Mouse (Mus musculus): ENCODE results near the gene Galntl6.

Galntl6 gene

DNA sequence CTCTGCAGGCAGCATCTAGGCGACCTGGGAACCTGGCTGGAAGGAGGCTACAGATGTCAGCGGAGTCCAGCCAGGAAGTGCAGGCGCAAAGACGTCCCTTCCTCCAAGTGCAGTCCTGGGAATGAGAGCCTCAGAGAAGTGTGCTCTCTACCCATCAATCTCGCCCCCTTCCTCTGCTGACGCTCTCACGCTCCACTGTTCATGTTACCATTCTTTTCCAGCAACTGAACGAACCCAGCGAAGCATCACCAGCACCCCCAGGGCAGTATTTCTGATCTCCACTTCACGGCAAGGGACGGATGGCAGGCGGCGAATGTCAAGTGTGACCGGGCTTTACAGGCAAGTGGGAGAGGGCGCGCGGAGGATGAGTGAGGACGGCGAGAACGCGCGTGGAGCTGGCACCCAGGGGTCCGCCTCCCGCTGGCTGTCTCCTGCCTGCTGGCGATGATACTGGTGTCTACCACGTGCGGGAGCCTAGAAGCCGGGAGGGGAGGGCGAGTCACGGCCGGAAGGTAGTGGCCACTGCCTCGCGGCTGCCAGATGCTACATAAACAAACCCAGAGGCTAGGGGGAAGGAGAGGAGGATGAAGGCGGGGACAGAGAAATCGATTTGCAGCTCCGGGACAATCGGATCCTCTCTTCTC lies at the start of gene Galntl6:
Gene Galntl6 (minus strand): TSS at position 445 of the 644 bp plus-strand sequence.
- in situ Hi-C loops (cut with MboI) = no loop called here

GRCm38 (mm10) chr8:58957195-58957739 lies 44.8 kb upstream of the Galntl6 start:
- in situ Hi-C loops (cut with MboI) = no loop called here

DNA sequence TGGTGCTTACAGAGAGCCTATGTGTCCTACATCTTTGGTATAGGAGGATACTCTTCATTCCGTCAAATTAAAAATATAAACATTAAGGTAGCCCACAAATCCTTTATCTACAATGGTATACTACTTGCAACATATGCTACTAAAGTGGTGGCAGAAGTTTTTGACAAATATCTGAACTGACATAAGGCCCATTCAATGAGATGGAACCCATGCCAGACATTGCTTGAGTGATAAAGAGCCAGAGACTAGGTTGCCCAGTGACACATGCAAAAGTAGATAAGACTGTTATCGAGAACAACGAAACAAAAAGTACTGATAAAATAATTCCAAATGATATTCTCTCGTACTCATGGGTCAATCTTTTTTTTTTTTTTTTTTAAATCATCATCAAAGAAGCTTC lies 31.3 kb upstream of the Galntl6 start:
- in situ Hi-C loops (cut with MboI) = no loop called here

DNA sequence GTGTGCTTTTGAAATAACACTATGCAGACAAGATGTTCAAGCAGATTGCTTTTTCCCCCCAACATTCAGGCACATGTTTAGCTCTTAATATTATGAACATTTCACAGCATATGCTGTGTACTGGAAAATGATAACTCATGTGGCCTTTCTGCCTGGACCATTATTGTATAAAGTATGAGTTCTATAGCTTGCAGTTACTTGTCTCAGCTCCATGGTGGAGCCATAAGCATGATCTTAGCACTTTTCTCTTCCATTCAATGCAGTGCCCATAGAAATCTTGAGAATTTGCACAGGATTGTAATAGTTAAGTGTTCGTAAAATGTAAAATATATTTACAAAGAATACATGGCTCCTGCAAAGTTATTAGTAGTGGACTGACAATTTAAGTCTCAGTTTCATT lies 18.6 kb upstream of the Galntl6 start:
- in situ Hi-C loops (cut with MboI) = no loop called here

DNA sequence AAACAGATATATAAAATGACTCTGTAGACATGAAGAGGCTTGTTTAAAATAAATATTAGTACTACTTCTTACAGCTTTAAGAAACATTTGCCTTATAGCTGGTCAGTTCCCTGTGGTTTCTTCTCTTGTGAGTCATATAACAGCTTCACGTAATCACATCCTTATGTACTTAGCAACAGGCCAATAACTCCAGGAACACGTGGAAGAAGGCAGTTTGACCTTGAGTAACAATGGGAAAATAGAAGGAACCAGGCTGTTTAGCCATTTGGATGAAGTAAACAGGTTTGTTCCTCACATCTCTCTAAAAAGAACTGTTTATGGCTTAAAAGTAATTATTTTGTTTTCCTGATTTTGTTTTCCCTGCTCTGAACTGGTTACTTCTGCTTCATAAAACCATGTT lies 2.7 kb upstream of the Galntl6 start:
- in situ Hi-C loops (cut with MboI) = no loop called here

- in situ Hi-C loops (cut with MboI) = no loop called here
Observed at GRCm38 (mm10) chr8:58913640-58913968, 1.2 kb upstream of the Galntl6 start.

DNA sequence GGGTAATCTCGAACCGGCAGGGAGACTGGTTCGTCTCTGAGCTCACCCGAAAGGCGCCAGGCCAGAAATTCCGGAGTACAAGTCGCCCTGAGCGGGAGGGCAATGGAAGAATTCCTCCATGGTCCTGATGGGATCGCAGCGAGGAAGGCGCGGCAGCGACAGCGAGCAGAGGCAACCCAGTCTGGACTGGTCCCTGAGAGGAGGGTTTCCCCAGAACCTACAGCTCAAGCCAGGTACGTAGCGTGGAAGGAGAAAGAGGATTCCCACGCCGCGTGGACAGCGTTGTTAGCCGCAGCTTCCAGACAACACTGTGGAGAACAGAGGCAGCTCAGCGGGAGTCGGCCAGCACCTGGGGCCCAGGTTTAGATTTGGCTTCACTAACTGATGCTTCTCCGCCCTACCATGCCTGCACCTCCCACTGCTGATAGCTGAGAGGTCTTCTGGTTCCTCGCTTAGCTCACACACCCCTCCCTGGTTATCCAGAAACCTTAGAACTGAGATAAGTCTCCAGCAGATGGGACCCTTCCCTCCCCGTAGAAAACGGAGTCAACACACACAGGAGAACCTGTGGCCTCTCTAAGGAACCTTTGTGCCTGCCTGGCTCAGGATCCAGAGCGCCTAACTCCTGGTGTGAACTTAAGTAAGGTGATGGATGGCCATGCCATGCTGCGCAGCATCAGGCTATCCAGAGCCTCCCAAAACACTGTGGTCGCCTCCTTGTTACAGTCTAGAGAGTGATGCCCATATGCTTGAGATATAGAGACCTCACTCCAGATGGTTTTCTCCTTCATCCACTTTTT lies 600 bp upstream of the Galntl6 start:
- in situ Hi-C loops (cut with MboI) = no loop called here

- in situ Hi-C loops (cut with MboI) = no loop called here
Observed at GRCm38 (mm10) chr8:58911677-58912076, 763 bp downstream of the Galntl6 start, which contains the start of gene BC030500. BC030500 (plus strand) TSS chr8:58911755.

DNA sequence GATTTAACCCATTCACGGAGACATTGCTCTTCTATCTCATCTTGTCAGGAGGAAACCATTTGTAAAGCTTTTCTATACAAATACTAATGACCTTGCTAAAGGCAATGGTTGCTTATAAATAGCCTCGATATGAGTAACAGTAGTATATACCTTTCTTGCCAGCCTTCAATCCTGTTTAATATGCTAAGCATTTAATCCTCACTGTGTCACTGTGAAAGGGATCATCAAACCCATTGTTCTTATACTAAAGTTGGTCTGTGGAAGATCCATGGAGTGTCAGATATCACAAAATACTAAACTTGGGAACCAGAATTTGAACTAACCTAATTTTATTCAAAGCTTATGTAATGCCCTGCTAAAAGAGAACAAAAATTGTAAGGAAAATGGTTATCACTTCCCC lies 8.0 kb downstream of the Galntl6 start:
- in situ Hi-C loops (cut with MboI) = no loop called here

DNA sequence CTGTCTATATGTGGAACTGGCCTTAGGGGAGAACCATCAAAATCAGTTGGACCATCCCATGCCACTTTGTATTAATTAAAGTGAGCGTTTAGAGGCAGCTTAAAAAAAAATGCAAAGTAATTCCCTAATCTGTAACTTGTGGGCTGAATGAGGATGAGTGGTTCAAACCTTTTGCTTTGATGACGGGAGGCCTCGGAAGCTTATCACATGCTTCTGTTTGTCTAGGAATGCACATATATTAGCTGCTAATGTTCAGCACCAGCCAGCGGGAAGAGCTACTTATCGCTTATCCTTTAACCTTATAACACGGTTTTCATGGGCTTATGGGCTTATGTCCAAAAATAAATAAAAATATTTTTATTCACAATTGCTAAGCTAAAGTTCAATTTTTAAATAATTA lies 16.5 kb downstream of the Galntl6 start:
- in situ Hi-C loops (cut with MboI) = no loop called here

DNA sequence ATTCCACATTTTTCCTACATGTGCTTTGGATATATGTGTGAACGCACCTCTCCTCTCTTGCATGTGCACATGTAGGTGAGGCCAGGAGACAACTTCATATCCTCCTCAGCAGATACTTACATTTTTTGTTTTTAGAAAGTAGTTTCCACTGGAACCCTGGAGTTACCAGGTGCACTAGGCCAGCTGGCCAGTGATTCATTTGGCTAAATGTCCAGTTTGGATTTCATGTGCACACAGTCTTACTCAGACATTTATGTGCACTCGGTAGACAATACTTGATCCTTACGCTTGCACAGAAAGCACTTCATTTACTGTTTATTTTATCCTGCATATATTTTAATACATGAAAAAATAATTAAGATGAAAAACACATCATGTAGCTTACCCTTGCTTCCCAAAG lies 21.8 kb downstream of the Galntl6 start:
- in situ Hi-C loops (cut with MboI) = no loop called here

DNA sequence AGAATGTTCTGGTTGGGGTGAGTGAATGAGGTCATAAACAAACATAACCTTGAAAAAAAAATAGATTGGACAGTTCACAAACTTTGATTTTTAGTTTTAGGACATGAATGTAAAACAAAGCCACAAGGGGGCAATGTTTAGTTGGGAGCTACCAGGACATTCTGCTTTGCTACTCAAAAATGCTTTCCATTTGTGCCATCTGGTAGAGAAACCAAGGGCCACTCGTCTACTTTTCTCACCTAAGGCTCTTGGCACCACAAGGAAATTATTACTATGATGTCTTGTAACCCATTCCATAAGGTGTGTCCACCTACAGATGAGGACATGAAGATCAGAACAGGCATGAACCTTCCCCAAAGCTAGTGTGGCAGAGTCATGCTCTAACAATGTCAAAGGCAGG lies 26.0 kb downstream of the Galntl6 start:
- in situ Hi-C loops (cut with MboI) = no loop called here

GRCm38 (mm10) chr8:58824347-58824746 lies 88.1 kb downstream of the Galntl6 start:
- in situ Hi-C loops (cut with MboI) = no loop called here

DNA sequence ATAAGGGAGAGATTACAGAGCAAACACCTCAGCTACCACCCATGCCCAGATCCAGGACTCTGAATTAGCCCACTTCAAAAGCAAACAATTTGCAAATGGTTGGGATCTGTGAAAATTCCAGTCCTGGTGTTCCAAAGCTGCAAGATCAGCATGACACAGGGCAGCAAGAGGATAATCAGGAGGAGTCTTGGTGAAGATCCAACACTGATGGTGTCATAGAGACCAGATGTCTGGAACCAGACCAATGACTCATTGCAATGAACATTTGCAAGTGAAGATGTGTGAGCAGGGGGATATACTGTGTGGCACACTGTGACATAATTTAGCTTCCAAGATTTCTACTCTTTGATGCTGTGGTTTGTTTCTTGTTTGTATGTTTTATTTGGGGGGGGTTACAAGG lies 107.2 kb downstream of the Galntl6 start:
- in situ Hi-C loops (cut with MboI) = no loop called here

DNA sequence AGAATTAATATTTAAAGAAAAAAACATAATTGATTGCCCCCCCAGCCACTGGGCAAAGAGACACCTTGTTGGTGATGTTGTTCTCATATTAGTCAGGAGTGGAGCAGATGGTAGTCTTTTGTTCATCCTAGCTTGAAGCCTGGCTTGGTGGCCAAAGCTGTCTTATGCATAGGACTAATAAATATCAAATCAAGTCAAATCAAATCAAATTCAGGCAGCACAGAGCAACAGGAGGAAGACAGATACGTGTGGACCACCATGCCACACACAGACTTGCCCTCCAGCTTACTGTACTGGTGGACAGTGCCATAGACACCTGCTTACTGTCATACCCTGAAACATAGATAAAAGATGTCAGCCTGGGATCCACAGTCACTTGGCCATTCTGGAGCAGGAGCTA lies 110.6 kb downstream of the Galntl6 start:
- in situ Hi-C loops (cut with MboI) = no loop called here

DNA sequence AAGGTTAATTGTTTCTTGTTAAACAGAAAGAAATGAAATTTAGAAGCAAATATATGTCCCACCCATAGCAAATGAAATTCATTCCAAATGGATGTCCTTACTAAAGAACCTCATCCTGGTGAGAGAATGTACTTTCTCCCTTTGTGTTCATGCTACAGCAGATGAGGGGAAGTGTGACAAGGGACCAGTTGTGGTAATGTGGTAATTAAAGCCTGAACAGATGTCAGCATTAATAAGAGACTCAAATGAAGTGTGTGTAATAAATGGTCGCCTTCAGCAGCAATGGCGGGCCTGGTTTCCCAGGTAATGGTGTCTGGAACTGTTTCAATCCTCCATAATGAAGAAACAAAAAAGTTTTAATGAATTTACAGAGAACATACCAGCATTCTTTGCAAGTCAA lies 158.7 kb downstream of the Galntl6 start:
- in situ Hi-C loops (cut with MboI) = no loop called here

DNA sequence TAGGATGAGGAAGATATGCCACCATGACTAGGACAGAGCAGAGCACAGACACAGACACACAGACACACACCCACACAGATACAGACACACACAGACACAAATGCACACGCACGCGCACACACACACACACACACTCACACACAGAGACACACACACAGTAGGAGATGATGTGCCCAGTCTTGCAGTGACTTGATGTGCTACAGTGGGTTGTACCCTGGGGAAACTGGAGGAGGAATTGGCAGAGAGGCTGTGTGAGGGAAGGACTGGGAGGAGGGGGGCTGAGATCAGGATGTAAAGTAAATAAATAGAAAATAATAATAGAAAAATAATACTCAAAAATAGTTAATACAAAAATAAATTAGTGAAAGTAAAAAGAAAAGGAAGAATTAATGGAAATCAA lies 174.5 kb downstream of the Galntl6 start:
- in situ Hi-C loops (cut with MboI) = no loop called here

DNA sequence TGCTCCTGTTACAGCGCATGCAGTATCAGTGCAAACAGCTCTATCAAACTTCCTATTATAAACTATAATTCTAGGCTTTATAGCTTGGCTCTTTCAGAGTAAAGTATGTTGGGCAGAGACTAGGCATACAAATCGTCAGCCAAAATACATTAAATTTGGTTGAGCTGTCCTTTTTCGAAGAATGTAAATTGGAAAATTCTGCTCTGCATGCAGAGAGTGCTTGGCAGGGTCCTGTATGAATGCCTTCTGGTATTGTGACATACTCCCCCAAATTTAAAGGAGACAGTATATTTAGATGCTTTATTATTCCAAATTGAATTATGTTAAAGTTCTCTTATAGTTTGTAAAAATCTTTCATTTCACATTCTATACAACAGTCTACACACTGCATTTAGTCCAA lies 220.7 kb downstream of the Galntl6 start:
- in situ Hi-C loops (cut with MboI) = no loop called here

DNA sequence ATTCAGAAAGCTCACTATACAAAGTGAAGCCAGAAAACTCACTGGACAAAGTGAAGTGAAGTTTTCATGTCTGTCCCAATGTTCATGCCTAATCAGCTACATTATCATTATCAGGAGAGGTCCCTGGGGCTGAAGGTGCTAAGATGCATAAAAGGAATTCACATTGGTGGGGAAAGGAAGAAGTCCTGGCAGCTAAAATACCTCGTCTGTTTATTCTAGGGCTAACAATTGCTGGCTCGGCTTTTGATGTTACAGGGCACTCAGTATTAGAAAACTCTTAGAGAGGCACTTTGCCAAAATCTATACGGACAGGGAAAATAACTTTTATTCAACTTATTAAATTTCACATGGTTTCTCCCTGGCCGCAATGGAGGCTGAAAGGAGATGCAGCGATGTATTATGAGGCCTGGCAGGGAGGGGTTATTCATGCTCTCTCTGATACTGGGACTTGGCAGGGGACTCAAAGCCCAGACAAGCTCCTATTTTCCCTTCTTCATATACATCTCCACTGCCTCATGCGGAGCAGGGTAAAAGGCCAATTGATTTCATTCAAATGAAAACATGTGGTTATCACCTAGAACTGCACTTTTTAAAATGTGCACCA lies 234.5 kb downstream of the Galntl6 start:
- in situ Hi-C loops (cut with MboI) = no loop called here

GRCm38 (mm10) chr8:58669075-58669474 lies 243.4 kb downstream of the Galntl6 start:
- in situ Hi-C loops (cut with MboI) = no loop called here

GRCm38 (mm10) chr8:58660019-58660418 lies 252.4 kb downstream of the Galntl6 start:
- in situ Hi-C loops (cut with MboI) = no loop called here

DNA sequence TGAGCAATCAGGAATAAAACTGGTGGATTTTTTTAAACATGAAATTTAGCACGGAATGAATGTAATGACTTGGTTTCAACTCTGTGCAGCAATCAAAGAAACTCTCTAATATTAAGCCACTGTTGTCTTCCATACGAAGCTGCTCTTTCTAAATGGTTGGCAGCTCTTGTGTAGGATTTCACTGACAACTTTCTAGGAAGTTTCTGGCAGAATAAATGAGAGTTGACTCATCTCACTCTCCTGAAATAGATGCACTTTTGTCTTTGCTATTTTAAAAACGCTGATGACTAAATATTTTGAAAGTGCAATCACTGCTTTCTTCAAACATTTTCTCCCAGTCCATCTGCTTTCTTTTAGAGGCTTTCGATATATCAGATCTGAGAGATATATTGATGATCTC lies 256.8 kb downstream of the Galntl6 start:
- in situ Hi-C loops (cut with MboI) = no loop called here

- in situ Hi-C loops (cut with MboI) = no loop called here
Observed at GRCm38 (mm10) chr8:58606451-58606850, 306.0 kb downstream of the Galntl6 start.
